Mouse (Mus musculus): Measurements from ENCODE around the gene Ldb2.

DNA sequence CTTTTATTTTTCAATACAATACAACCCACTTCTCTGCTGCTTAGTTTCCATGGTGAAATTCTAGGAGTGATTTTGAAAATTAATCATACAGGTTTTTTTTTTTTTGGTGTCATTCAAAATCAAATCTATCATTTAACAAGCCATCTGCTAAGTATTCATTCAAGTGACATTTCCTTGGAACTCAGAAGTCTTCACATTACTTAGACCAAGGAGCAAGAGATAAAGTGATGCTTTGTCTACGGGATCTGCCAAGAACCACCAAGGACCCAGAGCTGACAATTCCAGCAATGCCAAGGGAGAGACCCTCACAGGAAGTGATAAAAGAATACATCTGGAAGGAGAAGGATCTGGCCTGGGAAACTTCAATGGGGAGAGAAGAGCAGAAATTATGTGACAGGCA lies 270.5 kb downstream of the Ldb2 start:
- no peak for TF ChIP-seq CTCF (IDR thresholded peaks at IDR 0.05; ENCODE audit: low read depth, low read length)
- no peak for TF ChIP-seq GATA1 (IDR thresholded peaks at IDR 0.05; ENCODE audit: borderline replicate concordance, low read length)

Data from G1E (cell line).